Mouse (Mus musculus) lung, embryonic 14.5 days (tissue): ENCODE measurements at regions not wholly inside any gene's neighbourhood (a gene's known extent, or its start where the extent isn't known, plus 50 kb on each side); places are given as distances from the start of the nearest gene placed in this dataset.

Source experiments
- ATAC-seq: fragments of 200-750 bp; cut with Nextera tagmentation; 2 replicates; pipeline ENCODE4 v1.8.0; 2017; ENCODE audit warnings: mild to moderate bottlenecking, moderate TSS enrichment, moderate library complexity; ENCODE audit not compliant: insufficient read depth
- DNase-seq: peaks from one replicate; pipeline ENCODE4 v3.0.0-alpha.2; 2015
- H3K27ac ChIP-seq: fragments of 300-500 bp; sonication (generic); 2 replicates; pipeline ENCODE4 v1.5.1; 2014; ENCODE audit warnings: low read depth, mild to moderate bottlenecking, moderate library complexity
- H3K27me3 ChIP-seq: fragments of 300-500 bp; sonication (generic); 2 replicates; pipeline ENCODE4 v1.6.1; 2014; ENCODE audit warnings: low read length, control low read depth; ENCODE audit not compliant: insufficient read depth
- H3K36me3 ChIP-seq: fragments of 300-500 bp; sonication (generic); 2 replicates; pipeline ENCODE4 v1.6.1; 2014; ENCODE audit warnings: control low read depth; ENCODE audit not compliant: insufficient read depth
- H3K4me1 ChIP-seq: fragments of 300-500 bp; sonication (generic); 2 replicates; pipeline ENCODE4 v1.6.1; 2014; ENCODE audit warnings: antibody characterized with exemption, control low read depth; ENCODE audit not compliant: insufficient read depth
- H3K4me2 ChIP-seq: fragments of 300-500 bp; sonication (generic); 2 replicates; pipeline ENCODE4 v1.6.1; 2014; ENCODE audit warnings: mild to moderate bottlenecking
- H3K4me3 ChIP-seq: fragments of 300-500 bp; sonication (generic); 2 replicates; pipeline ENCODE4 v1.5.1; 2014; ENCODE audit warnings: low read depth, low read length
- H3K9ac ChIP-seq: fragments of 300-500 bp; sonication (generic); 2 replicates; pipeline ENCODE4 v1.6.1; 2014
- H3K9me3 ChIP-seq: fragments of 300-500 bp; sonication (generic); 2 replicates; pipeline ENCODE4 v1.6.1; 2016; ENCODE audit warnings: low read depth, low read length, control low read depth
- CTCF ChIP-seq: IDR thresholded peaks from 2 replicates; pipeline ENCODE4 v1.5.1; 2016; ENCODE audit warnings: antibody characterized with exemption, low read depth
- WGBS: fragments of 180-500 bp; shearing (Covaris S2); extraction: QIAGEN DNeasy Blood & Tissue Kit; methylation state at CpG from one replicate; pipeline ENCODE4 v1.1.7; 2014; 5-methylcytosine and 5-hydroxymethylcytosine counted together

DNA sequence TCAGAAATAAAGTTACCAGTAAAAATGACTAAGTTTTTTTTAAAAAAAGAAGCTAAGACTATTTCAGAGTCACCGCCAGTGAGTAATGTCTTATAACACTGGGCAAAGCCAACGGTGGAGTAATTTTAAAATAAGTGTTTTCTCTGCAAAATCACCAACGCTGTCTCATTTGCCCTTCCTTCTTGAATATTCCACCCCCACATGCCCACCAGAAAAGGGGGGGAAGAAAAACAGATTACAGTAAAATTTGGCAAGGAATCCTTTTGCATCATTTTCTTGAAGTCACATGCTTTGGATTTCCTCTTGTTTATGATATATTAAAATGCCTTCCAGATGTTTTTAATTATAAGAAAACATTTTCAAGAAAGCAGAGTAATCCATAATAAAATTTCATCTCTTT, 482.9 kb downstream of the Lmo4 start:
- H3K36me3 ChIP-seq: no peaks in the 10 kb centered on the region
- no peaks in the 10 kb centered on the region for H3K27me3 ChIP-seq
- H3K4me3 ChIP-seq: no peak overlapping the region
- ATAC-seq (peak; percentile 13; the same call in 1 of the 2 replicates), DNase-seq (peak; percentile 59)
- WGBS: 62% methylated on average over 3 of the region's 3 CpGs
- no peak overlapping the region for H3K4me2 ChIP-seq
- no peak overlapping the region for H3K27ac ChIP-seq
- no peaks in the 10 kb centered on the region for H3K9me3 ChIP-seq
- no peaks in the 10 kb centered on the region for H3K4me1 ChIP-seq
- no peak overlapping the region for H3K9ac ChIP-seq
- no peak for TF ChIP-seq CTCF

DNA sequence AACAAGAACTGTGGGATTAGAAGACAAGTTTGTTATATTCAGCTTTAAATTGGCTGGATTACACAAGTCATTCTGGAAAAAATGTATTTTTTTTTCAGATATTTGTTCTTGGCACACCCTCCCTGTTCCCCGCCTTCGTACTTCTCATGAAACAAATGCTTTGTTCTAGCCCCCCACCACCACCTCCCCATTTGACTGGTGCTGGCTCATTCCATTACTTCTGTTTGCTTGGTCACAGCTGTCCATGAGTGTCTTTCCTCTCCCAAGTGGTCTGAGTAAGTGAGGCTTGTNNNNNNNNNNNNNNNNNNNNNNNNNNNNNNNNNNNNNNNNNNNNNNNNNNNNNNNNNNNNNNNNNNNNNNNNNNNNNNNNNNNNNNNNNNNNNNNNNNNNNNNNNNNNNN, 491.8 kb downstream of the Lmo4 start:
- no peaks in the 10 kb centered on the region for H3K4me1 ChIP-seq
- H3K27me3 ChIP-seq: no peaks in the 10 kb centered on the region
- DNase-seq (peak; percentile 35), ATAC-seq (peak; percentile 56; the same call in 1 of the 2 replicates)
- TF ChIP-seq CTCF: no peak
- no peaks in the 10 kb centered on the region for H3K36me3 ChIP-seq
- WGBS: 42% methylated on average over 2 of the region's 2 CpGs
- no peak overlapping the region for H3K4me2 ChIP-seq
- no peaks in the 10 kb centered on the region for H3K9me3 ChIP-seq
- no peak overlapping the region for H3K9ac ChIP-seq
- H3K4me3 ChIP-seq: no peak overlapping the region
- H3K27ac ChIP-seq: no peak overlapping the region

DNA sequence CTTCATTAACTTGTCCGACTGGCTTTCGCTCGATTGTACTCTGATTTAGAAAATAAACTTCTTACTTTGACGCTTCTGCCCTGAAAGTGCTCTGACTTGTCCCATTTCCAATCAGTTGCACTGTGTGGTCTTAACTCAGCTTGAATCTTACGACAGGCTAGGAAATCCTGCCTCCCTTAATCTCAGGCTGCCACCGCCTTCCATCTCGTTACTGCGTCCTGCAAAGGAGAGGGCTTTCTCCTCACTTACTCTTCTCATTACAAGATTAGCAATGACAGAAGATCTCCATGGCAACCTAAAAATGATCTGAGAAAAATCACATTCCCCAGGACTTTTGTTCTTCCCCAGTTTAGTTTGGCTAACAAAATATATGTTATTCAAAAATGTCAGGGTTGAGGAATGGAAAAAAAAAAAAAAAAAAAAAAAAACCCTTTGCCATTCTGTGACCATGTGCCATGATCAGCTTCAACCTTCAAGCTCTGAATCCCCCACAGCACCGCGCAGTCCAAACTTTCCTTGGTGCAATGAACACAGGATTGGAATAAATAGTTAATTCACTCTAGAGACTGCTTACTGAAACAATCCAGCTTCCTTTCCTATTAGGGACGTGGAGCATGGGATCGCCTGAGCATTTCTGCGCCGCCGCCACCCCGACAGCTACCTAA, 494.1 kb downstream of the Lmo4 start:
- Histone ChIP-seq H3K4me1 (no peaks in the 10 kb centered on the region), H3K9ac (no peak overlapping the region), H3K4me3 (no peak overlapping the region), H3K27ac (no peak overlapping the region), H3K4me2 (no peak overlapping the region), H3K36me3 (no peaks in the 10 kb centered on the region), H3K27me3 (no peaks in the 10 kb centered on the region), H3K9me3 (no peaks in the 10 kb centered on the region)
- 52% methylated on average over 16 of the region's 16 CpGs for WGBS
- ATAC-seq: no peak
- no peak for TF ChIP-seq CTCF
- no peak for DNase-seq

DNA sequence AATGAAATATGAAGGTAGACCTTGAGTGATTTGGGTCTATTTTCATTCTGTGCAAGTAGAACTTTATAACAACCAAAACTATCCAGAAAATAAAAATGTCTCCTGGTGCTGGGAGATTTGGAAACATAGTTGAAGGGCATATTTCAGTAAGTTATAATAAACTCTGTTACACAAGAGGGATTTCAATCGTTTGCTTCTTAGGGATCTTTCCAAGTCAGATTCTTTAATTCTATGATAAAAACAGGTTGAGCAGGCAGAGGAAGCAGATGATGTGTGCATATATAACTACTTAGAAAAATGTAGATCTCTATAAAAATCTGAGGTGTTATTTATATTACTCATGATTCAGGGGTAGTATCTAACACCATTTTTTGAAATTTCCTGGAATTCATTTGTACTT, 498.3 kb downstream of the Lmo4 start:
- no peaks in the 10 kb centered on the region for H3K27me3 ChIP-seq
- no peaks in the 10 kb centered on the region for H3K4me1 ChIP-seq
- no peaks in the 10 kb centered on the region for H3K9me3 ChIP-seq
- no peak overlapping the region for H3K27ac ChIP-seq
- no peak overlapping the region for H3K4me2 ChIP-seq
- H3K36me3 ChIP-seq: no peaks in the 10 kb centered on the region
- DNase-seq (no peak), ATAC-seq (no peak)
- H3K9ac ChIP-seq: no peak overlapping the region
- TF ChIP-seq CTCF: no peak
- no peak overlapping the region for H3K4me3 ChIP-seq
- 85% methylated on average over 1 of the region's 1 CpGs for WGBS

- no peaks in the 10 kb centered on the region for H3K36me3 ChIP-seq
- H3K4me3 ChIP-seq: no peak overlapping the region
- H3K9me3 ChIP-seq: no peaks in the 10 kb centered on the region
- WGBS: 76% methylated on average over 3 of the region's 3 CpGs
- TF ChIP-seq CTCF: no peak
- H3K4me1 ChIP-seq: no peaks in the 10 kb centered on the region
- H3K27me3 ChIP-seq: no peaks in the 10 kb centered on the region
- ATAC-seq (no peak), DNase-seq (no peak)
- H3K9ac ChIP-seq: no peak overlapping the region
- no peak overlapping the region for H3K4me2 ChIP-seq
- no peak overlapping the region for H3K27ac ChIP-seq
Measured at GRCm38 (mm10) chr3:143694817-143695216, 510.2 kb downstream of the Lmo4 start.

DNA sequence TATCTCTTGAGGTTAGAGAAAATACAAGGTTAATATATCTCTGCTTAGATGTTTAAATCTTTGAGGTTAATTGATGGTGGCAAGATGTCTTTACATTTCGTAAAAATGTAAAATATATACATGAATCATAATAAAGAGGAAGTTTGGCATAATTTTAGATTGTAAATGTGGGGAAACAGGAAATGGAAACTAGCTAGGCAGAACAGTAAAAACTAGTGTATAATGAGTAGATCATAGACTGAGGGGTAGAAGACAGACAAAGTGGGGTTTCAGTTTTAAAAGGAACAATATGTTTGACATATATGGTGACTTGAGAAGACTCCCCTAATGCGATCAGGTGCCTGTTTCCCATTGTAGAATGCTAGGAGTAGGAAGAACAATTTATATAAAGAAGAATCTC, 519.3 kb downstream of the Lmo4 start:
- H3K9ac ChIP-seq: no peak overlapping the region
- ATAC-seq (no peak), DNase-seq (no peak)
- H3K27ac ChIP-seq: no peak overlapping the region
- H3K9me3 ChIP-seq: no peaks in the 10 kb centered on the region
- H3K27me3 ChIP-seq: no peaks in the 10 kb centered on the region
- no peak overlapping the region for H3K4me2 ChIP-seq
- H3K36me3 ChIP-seq: no peaks in the 10 kb centered on the region
- 72% methylated on average over 2 of the region's 2 CpGs for WGBS
- no peak overlapping the region for H3K4me3 ChIP-seq
- no peaks in the 10 kb centered on the region for H3K4me1 ChIP-seq
- TF ChIP-seq CTCF: no peak

- H3K4me2 ChIP-seq: no peak overlapping the region
- H3K4me3 ChIP-seq: no peak overlapping the region
- H3K27ac ChIP-seq: no peak overlapping the region
- no peaks in the 10 kb centered on the region for H3K4me1 ChIP-seq
- H3K9ac ChIP-seq: no peak overlapping the region
- DNase-seq (no peak), ATAC-seq (no peak)
- TF ChIP-seq CTCF: no peak
- H3K27me3 ChIP-seq: no peaks in the 10 kb centered on the region
- H3K9me3 ChIP-seq: no peaks in the 10 kb centered on the region
- 90% methylated on average over 3 of the region's 3 CpGs for WGBS
- H3K36me3 ChIP-seq: no peaks in the 10 kb centered on the region
Measured at GRCm38 (mm10) chr3:143678186-143678585, 526.8 kb downstream of the Lmo4 start.
